8 mouse cellular contexts compared by ENCODE assay signal in genomic region chr9:102733999-102734738, GRCm38 (mm10). TPM values are rescaled to one million over a fixed set of nuclear protein-coding genes. Genes with fewer than 3 reads are reported as not detected.
DNase-seq lines count a peak whose midpoint lies in the region; ATAC-seq lines count a peak whose summit lies in the region.

No protein-coding gene starts in this region.

- WGBS in liver, embryonic 15.5 days (ENCODE audit: insufficient replicate concordance), result 61% methylated on average over 9 of the region's 9 CpGs
- WGBS in hindbrain, embryonic 13.5 days, result 78% methylated on average over 9 of the region's 9 CpGs

- H3K4me3 ChIP-seq in liver, embryonic 15.5 days (replicated peaks), result no peak overlapping the region
- H3K4me3 ChIP-seq in brown adipose tissue, adult 24 weeks (ENCODE audit: insufficient read depth, low read depth, low read length), result no peak overlapping the region
- H3K4me3 ChIP-seq in hindbrain, embryonic 13.5 days, result no peak overlapping the region

- peaks cover 28% of the 10 kb centered on the region for H3K36me3 ChIP-seq in liver, embryonic 15.5 days (replicated peaks)
- H3K36me3 ChIP-seq in hindbrain, embryonic 13.5 days, result peaks cover 49% of the 10 kb centered on the region

- H3K27me3 ChIP-seq in liver, embryonic 15.5 days, result no peaks in the 10 kb centered on the region
- H3K27me3 ChIP-seq in hindbrain, embryonic 13.5 days, result no peaks in the 10 kb centered on the region

- no peaks in the 10 kb centered on the region for H3K9me3 ChIP-seq in liver, embryonic 15.5 days (replicated peaks)
- no peaks in the 10 kb centered on the region for H3K9me3 ChIP-seq in hindbrain, embryonic 13.5 days

- ATAC-seq in liver, embryonic 15.5 days (ENCODE audit: insufficient read depth), result no peak
- ATAC-seq in hindbrain, embryonic 13.5 days (ENCODE audit: low FRiP score), result no peak

- no peak overlapping the region for H3K4me2 ChIP-seq in liver, embryonic 15.5 days
- no peak overlapping the region for H3K4me2 ChIP-seq in hindbrain, embryonic 13.5 days

- peak overlapping the region; percentile 33; the same call in 1 of the 2 replicates for H3K27ac ChIP-seq in liver, embryonic 15.5 days (replicated peaks)
- peak overlapping the region; percentile 4; the same call in 1 of the 2 replicates for H3K27ac ChIP-seq in brown adipose tissue, adult 24 weeks (replicated peaks; ENCODE audit: low read depth, low read length)
- H3K27ac ChIP-seq in hindbrain, embryonic 13.5 days, result no peak overlapping the region

- DNase-seq in liver, result no peak
- peak; percentile 79 for DNase-seq in kidney, adult 9 months
- DNase-seq in lung, postnatal 25 days (ENCODE audit: low spot score), result peak; percentile 64
- no peak for DNase-seq in urinary bladder, adult 2 months (ENCODE audit: low spot score)
- DNase-seq in spleen, adult 12 weeks (ENCODE audit: low spot score), result no peak

- no peak overlapping the region for H3K9ac ChIP-seq in liver, embryonic 15.5 days
- no peak overlapping the region for H3K9ac ChIP-seq in hindbrain, embryonic 13.5 days

- H3K4me1 ChIP-seq in liver, embryonic 15.5 days (replicated peaks), result peaks cover 32% of the 10 kb centered on the region
- H3K4me1 ChIP-seq in brown adipose tissue, adult 24 weeks (ENCODE audit: control insufficient read depth, insufficient read depth, insufficient read length, low read length), result peaks cover 39% of the 10 kb centered on the region
- peaks cover 20% of the 10 kb centered on the region for H3K4me1 ChIP-seq in hindbrain, embryonic 13.5 days (replicated peaks)

RNA-seq across cellular contexts. Expression of gene Amotl2, which starts 17.7 kb away (rescaled TPM):
- polyA plus RNA-seq in liver, embryonic 15.5 days (2015; fragmentation: Nextera tagmentation; extraction: Ambion mirVana), result 5.1 and 5.4 TPM in 2 replicates
- polyA plus RNA-seq in brown adipose tissue, adult 24 weeks (2012; ENCODE audit: insufficient read depth, insufficient read length, missing spikeins), result 33.0 and 42.2 TPM in 2 replicates
- 64.7 and 67.3 TPM in 2 replicates for polyA plus RNA-seq in hindbrain, embryonic 13.5 days (2015; fragmentation: Nextera tagmentation; extraction: Ambion mirVana)
- polyA plus RNA-seq in urinary bladder, adult 2 months (2012; rRNA removed), result 51.0 and 52.2 TPM in 2 replicates

Comparison
In these comparisons a context has a peak if more than half of its experiments do, and no peak if none do; other contexts are left out.
1. DNase-seq: peak in kidney, adult 9 months (single experiment) and lung, postnatal 25 days (single experiment); none in liver (single experiment), urinary bladder, adult 2 months (single experiment) and spleen, adult 12 weeks (single experiment).